Comparison of ENCODE assay signal across 8 mouse cellular contexts in the genomic region with DNA sequence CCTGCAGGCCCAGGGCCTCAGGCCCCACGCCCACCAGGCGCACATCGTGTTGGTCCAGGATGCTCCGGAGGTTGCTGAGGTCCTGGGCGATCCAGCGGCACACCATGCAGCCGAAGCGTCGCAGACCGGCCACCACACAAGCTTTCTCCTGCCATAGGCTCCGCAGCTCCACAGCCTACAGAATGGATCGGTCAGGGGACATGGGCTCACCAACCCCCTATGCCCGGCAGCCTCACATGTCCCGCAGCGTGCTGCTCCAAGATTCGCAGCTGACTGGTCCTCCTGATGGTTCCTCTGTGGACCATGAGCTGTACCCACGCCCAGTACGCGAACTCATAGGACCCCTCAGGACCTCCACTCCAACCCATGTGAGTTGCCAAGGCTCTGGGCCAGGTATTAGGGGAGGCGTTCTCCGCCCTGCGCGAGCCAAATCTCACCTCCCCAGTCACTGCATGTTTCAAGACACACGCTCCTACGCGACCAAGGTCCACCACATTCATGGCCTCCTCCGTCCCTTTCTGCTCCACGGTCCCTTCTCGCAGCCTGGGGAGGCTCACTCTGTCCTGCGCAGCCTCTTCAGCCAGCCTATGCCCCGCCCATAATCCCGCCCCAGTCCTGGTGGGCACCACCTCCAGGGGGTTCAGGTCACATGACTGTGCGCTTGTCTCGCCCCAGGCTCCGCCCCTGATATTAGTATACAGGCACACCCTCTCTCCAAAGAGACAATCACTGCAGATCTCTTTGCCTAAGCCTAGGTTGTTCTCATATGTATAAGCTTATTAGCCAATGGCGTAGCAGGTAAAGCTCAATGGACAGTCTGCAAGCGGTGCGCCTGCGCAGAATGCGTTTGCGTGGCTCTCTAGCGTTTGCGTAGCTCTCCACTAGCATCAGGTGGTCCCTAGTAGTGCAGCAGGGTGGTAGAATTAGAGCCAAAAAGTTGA. TPM values are rescaled to one million over a fixed set of nuclear protein-coding genes. Genes with fewer than 3 reads are reported as not detected.
A peak's percentile ranks its signal among the peaks of the same experiment; 100 is the strongest.
DNase-seq lines count a peak whose midpoint lies in the region; ATAC-seq and TF ChIP-seq lines count a peak whose summit lies in the region.

A gene (minus strand): TSS at position 630 of the 941 bp plus-strand sequence.

- peak; percentile 69; the same call in 1 of the 2 replicates for TF ChIP-seq POLR2A in olfactory bulb, adult 2 months (IDR thresholded peaks at IDR 0.05; ENCODE audit: insufficient read depth, low read depth, low read length)

- peak; percentile 96 for ATAC-seq in forebrain, postnatal 0 days
- peak; percentile 98 for ATAC-seq in lung, embryonic 14.5 days (ENCODE audit: insufficient read depth)

- intact Hi-C loops in heart, postnatal 36 days (cut with DNase I) = no loop called here

- peak; percentile 43 for TF ChIP-seq CTCF in forebrain, postnatal 0 days (IDR thresholded peaks at IDR 0.05; ENCODE audit: low read depth)
- no peak for TF ChIP-seq CTCF in layer of hippocampus, adult 2 months (conservative IDR thresholded peaks at IDR 0.05)
- TF ChIP-seq CTCF in lung, embryonic 14.5 days (IDR thresholded peaks at IDR 0.05; ENCODE audit: low read depth) = no peak; the same call in 1 of the 2 replicates
- TF ChIP-seq CTCF in olfactory bulb, adult 2 months (IDR thresholded peaks at IDR 0.05; ENCODE audit: insufficient read depth, low read depth, low read length) = no peak

- no peaks in the 10 kb centered on the region for H3K27me3 ChIP-seq in forebrain, postnatal 0 days (ENCODE audit: insufficient read depth, low read length)
- H3K27me3 ChIP-seq in lung, embryonic 14.5 days (ENCODE audit: insufficient read depth, low read length) = no peaks in the 10 kb centered on the region

- peaks cover 14% of the 10 kb centered on the region for H3K4me1 ChIP-seq in forebrain, postnatal 0 days (ENCODE audit: insufficient read depth)
- peaks cover 12% of the 10 kb centered on the region for H3K4me1 ChIP-seq in lung, embryonic 14.5 days (ENCODE audit: insufficient read depth)
- H3K4me1 ChIP-seq in olfactory bulb, adult 2 months (ENCODE audit: control insufficient read depth, insufficient read depth, low read length) = peaks cover 20% of the 10 kb centered on the region

- peak within 1 kb of the TSS; percentile 73 for H3K27ac ChIP-seq in forebrain, postnatal 0 days (ENCODE audit: low read depth, low read length)
- H3K27ac ChIP-seq in layer of hippocampus, adult 2 months = peak within 1 kb of the TSS; percentile 82
- no peak within 1 kb of the TSS; the same call in 1 of the 2 replicates for H3K27ac ChIP-seq in lung, embryonic 14.5 days (ENCODE audit: low read depth)
- H3K27ac ChIP-seq in olfactory bulb, adult 2 months (ENCODE audit: insufficient read depth, low read depth, low read length) = peak within 1 kb of the TSS; percentile 30; the same call in 1 of the 2 replicates

- peak within 1 kb of the TSS; percentile 95 for H3K4me2 ChIP-seq in forebrain, postnatal 0 days (ENCODE audit: low read depth)
- peak within 1 kb of the TSS; percentile 97 for H3K4me2 ChIP-seq in lung, embryonic 14.5 days

- no peaks in the 10 kb centered on the region for H3K36me3 ChIP-seq in forebrain, postnatal 0 days (ENCODE audit: insufficient read depth)
- no peaks in the 10 kb centered on the region for H3K36me3 ChIP-seq in lung, embryonic 14.5 days (ENCODE audit: insufficient read depth)

- DNase-seq in Muller cell, postnatal 12 days (ENCODE audit: inconsistent ontology term) = peak; percentile 90
- peak; percentile 81 for DNase-seq in cerebellum, adult 8-10 months
- peak; percentile 93 for DNase-seq in forebrain, postnatal 0 days
- peak; percentile 72 to 74 for DNase-seq in heart, postnatal 36 days
- DNase-seq in layer of hippocampus, adult 2 months (ENCODE audit: low spot score in 2 of 2) = peak; percentile 76 to 88
- peak; percentile 94 for DNase-seq in lung, embryonic 14.5 days
- peak; percentile 65 for DNase-seq in thymus, postnatal 14 days

- 3% methylated on average over 43 of the region's 43 CpGs for WGBS in forebrain, postnatal 0 days
- WGBS in lung, embryonic 14.5 days = 3% methylated on average over 43 of the region's 43 CpGs
- 3% methylated on average over 43 of the region's 43 CpGs for WGBS in olfactory bulb, adult 2 months

- H3K9me3 ChIP-seq in forebrain, postnatal 0 days (ENCODE audit: low read length) = no peaks in the 10 kb centered on the region
- H3K9me3 ChIP-seq in lung, embryonic 14.5 days (ENCODE audit: low read depth, low read length) = no peaks in the 10 kb centered on the region

- peak within 1 kb of the TSS; percentile 67 for H3K9ac ChIP-seq in forebrain, postnatal 0 days
- H3K9ac ChIP-seq in lung, embryonic 14.5 days = peak within 1 kb of the TSS; percentile 69

- H3K4me3 ChIP-seq in forebrain, postnatal 0 days (ENCODE audit: low read depth, low read length) = peak within 1 kb of the TSS; percentile 56
- peak within 1 kb of the TSS; percentile 69 for H3K4me3 ChIP-seq in layer of hippocampus, adult 2 months
- H3K4me3 ChIP-seq in lung, embryonic 14.5 days (ENCODE audit: low read depth, low read length) = peak within 1 kb of the TSS; percentile 55
- peak within 1 kb of the TSS; percentile 73 for H3K4me3 ChIP-seq in olfactory bulb, adult 2 months (ENCODE audit: insufficient read depth, low read depth, low read length)

RNA-seq across cellular contexts. Expression of the gene that starts here (rescaled TPM):
- total RNA-seq in forebrain, postnatal 0 days (2014; rRNA removed) = 30.8 and 41.2 TPM in 2 replicates
- 59.7 and 62.1 TPM in 2 replicates for polyA plus RNA-seq in forebrain, postnatal 0 days (2015; fragmentation: Nextera tagmentation; extraction: Ambion mirVana)
- total RNA-seq in heart, postnatal 36 days (2021) = 10 to 100 TPM; 80.9 to 83.5 TPM
- 10 to 100 TPM; 48.1 to 48.9 TPM for total RNA-seq in layer of hippocampus, adult 2 months (2021)
- 37.4 and 39.9 TPM in 2 replicates for polyA plus RNA-seq in lung, embryonic 14.5 days (2014; fragmentation: Nextera tagmentation; extraction: Ambion mirVana)
- polyA plus RNA-seq in olfactory bulb, adult 2 months (2012; ENCODE audit: insufficient read depth, insufficient read length, low replicate concordance, missing spikeins) = not detected in 2 replicates

Comparison
In these comparisons a context has a peak if more than half of its experiments do, and no peak if none do; other contexts are left out.
1. RNA of the gene that starts here (polyA plus RNA-seq): 59.7 to 62.1 TPM in forebrain, postnatal 0 days and 37.4 to 39.9 TPM in lung, embryonic 14.5 days; not detected in olfactory bulb, adult 2 months; every median in the first group is over 10 times any median in the second.
2. Peak in every context shown above with its lines, with median percentiles within 50 percentile points of each other: DNase-seq and H3K4me3 ChIP-seq.